Mouse (Mus musculus) heart, embryonic 16.5 days (tissue): Measurements from ENCODE around the gene Map1a. TPM values are rescaled to one million over a fixed set of nuclear protein-coding genes. Genes with fewer than 3 reads are reported as not detected.

Experiments used
- ATAC-seq: fragments of 200-750 bp; cut with Nextera tagmentation; replicated peaks from 2 replicates; pipeline ENCODE4 v1.8.0; 2017; ENCODE audit warnings: moderate number of reproducible peaks; ENCODE audit not compliant: insufficient read depth, low FRiP score; ENCODE audit errors: extremely low read depth
- H3K27ac ChIP-seq: fragments of 300-500 bp; sonication (generic); 2 replicates; pipeline ENCODE4 v1.5.1; 2014; ENCODE audit warnings: mild to moderate bottlenecking, low read length, control low read depth, moderate library complexity
- H3K27me3 ChIP-seq: fragments of 300-500 bp; sonication (generic); 2 replicates; pipeline ENCODE4 v1.6.1; 2014; ENCODE audit warnings: low read length, mixed read lengths; ENCODE audit not compliant: control insufficient read depth, insufficient read depth
- H3K36me3 ChIP-seq: fragments of 300-500 bp; sonication (generic); 2 replicates; pipeline ENCODE4 v1.6.1; 2014; ENCODE audit not compliant: control insufficient read depth, insufficient read depth
- H3K4me1 ChIP-seq: fragments of 300-500 bp; sonication (generic); 2 replicates; pipeline ENCODE4 v1.6.1; 2014; ENCODE audit warnings: low read length, mixed read lengths; ENCODE audit not compliant: control insufficient read depth, insufficient read depth
- H3K4me2 ChIP-seq: fragments of 300-500 bp; sonication (generic); 2 replicates; pipeline ENCODE4 v1.6.1; 2014; ENCODE audit warnings: low read depth, mild to moderate bottlenecking, control low read depth, low read length
- H3K4me3 ChIP-seq: fragments of 300-500 bp; sonication (generic); 2 replicates; pipeline ENCODE4 v1.5.1; 2014; ENCODE audit warnings: mild to moderate bottlenecking, control low read depth, low read length
- H3K9ac ChIP-seq: fragments of 300-500 bp; sonication (generic); 2 replicates; pipeline ENCODE4 v1.6.1; 2014; ENCODE audit warnings: low read length, control low read depth
- H3K9me3 ChIP-seq: fragments of 300-500 bp; sonication (generic); replicated peaks from 2 replicates; pipeline ENCODE4 v1.6.1; 2016; ENCODE audit warnings: low read length; ENCODE audit not compliant: control insufficient read depth
- WGBS: fragments of 180-500 bp; shearing (Covaris S2); extraction: QIAGEN DNeasy Blood & Tissue Kit; methylation state at CpG from one replicate; pipeline ENCODE4 v1.1.7; 2014; 5-methylcytosine and 5-hydroxymethylcytosine counted together
- polyA plus RNA-seq: library from polyadenylated mRNA; unstranded; fragments of >200 nt; fragmentation: Nextera tagmentation; extraction: Ambion mirVana; gene quantifications from 2 replicates; pipeline ENCODE4 v1.2.1, GENCODE M21; 2015

The Map1a gene
- polyA plus RNA-seq, 1 experiment from 2014 or later: 3.7 TPM

DNA sequence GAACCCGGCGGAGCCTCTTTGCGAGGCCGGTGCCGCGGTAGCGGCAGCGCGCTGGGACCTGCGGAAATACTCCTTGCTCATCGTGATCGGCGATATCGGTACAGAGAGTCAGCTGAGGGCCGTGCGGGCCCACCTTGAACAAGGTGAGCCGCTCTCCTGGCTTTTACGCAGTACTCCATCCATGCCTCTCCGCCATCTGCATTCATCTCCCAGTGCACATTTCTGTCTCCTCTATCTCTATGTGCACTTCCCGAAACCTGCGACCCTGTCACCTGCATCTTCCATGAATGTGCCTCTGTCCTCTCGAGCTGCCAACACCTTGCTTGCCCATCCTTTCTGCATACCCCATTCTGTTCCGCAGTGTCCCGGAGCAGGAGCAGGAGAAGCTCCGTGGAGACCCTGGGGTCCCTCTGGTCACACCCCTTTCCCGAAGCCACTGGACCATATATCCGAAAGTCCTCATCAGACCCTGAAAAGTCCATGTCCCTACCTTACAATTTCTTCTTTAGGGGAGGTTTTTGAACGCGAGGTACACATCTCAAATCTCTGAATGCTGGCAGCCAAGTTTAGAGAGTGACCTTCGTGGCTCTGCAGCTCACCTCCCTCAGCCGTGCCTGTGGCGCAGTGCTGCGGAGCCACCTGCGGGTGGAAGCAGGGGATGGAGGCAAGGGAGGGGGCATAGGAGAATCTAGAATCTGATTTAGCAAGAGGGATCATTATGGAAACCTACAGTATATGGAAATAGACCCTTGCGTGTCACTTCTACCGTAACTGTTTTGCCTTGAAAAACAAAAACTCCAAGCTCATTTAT is 535 bp downstream of the Map1a start:
- ATAC-seq: peak; percentile 3; the same call in 1 of the 2 replicates

DNA sequence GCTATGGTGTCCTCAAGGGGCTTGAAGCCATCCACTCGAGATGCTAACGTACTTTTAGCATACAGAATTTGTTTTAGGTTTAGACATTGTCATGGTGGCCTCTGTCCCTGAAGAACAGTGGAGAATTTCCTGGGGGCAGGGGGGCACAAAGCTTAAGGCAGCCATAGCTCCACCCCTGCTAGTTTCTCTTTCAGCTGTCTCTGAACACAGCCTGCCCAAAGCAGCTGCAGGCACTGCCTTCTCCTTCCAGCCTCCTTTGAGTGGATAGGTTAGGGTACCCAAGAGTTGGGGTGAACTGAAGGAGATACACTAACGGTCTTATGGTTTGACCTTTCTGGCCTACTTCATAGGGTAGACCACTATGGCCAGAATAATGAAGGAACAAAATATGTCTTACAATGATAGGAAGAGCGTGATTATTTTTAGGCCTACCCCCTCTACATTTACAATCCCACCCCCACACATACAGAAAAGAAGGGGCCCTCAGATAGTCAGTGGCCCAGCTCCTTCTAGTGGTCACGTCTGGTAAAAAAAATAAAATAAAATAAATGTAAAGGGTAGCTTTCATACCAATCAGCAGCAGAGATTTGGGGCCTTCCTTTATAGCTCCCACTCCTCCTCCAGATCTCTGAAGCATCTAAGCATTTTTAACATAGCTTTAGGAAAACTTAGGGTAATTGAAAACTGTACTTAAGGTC is 3.1 kb downstream of the Map1a start:
- Histone ChIP-seq H3K4me3 (no peak overlapping the region), H3K27ac (no peak overlapping the region), H3K27me3 (peaks cover 15% of the 10 kb centered on the region), H3K36me3 (no peaks in the 10 kb centered on the region), H3K4me2 (no peak overlapping the region), H3K9me3 (no peaks in the 10 kb centered on the region), H3K9ac (no peak overlapping the region), H3K4me1 (peaks cover 37% of the 10 kb centered on the region)
- no peak for ATAC-seq
- WGBS: 65% methylated on average over 5 of the region's 5 CpGs

More for the DNA sequence above, 535 bp downstream of the Map1a start:
- no peaks in the 10 kb centered on the region for H3K9me3 ChIP-seq
- no peaks in the 10 kb centered on the region for H3K36me3 ChIP-seq
- peak overlapping the region; percentile 67 for H3K9ac ChIP-seq
- 4% methylated on average over 36 of the region's 36 CpGs for WGBS
- H3K4me2 ChIP-seq: peak overlapping the region; percentile 95
- no peak overlapping the region for H3K27ac ChIP-seq
- peak overlapping the region; percentile 74 for H3K4me3 ChIP-seq
- peaks cover 15% of the 10 kb centered on the region for H3K27me3 ChIP-seq
- peaks cover 15% of the 10 kb centered on the region for H3K4me1 ChIP-seq

DNA sequence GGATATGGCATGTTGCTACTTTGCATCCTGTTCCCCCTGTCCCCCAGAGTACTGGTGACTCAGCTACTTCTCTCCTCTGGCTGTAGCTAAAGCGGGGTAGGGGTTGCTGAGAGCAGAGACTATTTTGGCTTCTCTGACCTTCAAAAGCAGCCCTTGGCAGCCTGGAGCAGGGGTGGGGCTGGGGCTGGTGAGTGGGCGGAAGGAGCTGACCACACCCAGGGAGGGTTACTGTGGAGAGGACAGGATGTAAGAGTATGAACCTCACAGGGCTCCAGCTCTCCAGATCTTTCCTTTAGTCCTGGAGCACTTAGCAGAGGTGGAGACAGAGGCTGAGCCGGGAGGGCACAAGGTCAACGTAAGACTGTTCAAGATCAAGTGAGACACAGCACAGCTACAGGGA is 4.8 kb downstream of the Map1a start:
- Histone ChIP-seq H3K27ac (peak overlapping the region; percentile 92), H3K36me3 (no peaks in the 10 kb centered on the region), H3K27me3 (peaks cover 20% of the 10 kb centered on the region), H3K4me1 (peaks cover 42% of the 10 kb centered on the region), H3K4me2 (peak overlapping the region; percentile 74), H3K9me3 (no peaks in the 10 kb centered on the region), H3K9ac (peak overlapping the region; percentile 73), H3K4me3 (peak overlapping the region; percentile 64)
- WGBS: 5% methylated on average over 4 of the region's 4 CpGs
- ATAC-seq: peak; percentile 66

DNA sequence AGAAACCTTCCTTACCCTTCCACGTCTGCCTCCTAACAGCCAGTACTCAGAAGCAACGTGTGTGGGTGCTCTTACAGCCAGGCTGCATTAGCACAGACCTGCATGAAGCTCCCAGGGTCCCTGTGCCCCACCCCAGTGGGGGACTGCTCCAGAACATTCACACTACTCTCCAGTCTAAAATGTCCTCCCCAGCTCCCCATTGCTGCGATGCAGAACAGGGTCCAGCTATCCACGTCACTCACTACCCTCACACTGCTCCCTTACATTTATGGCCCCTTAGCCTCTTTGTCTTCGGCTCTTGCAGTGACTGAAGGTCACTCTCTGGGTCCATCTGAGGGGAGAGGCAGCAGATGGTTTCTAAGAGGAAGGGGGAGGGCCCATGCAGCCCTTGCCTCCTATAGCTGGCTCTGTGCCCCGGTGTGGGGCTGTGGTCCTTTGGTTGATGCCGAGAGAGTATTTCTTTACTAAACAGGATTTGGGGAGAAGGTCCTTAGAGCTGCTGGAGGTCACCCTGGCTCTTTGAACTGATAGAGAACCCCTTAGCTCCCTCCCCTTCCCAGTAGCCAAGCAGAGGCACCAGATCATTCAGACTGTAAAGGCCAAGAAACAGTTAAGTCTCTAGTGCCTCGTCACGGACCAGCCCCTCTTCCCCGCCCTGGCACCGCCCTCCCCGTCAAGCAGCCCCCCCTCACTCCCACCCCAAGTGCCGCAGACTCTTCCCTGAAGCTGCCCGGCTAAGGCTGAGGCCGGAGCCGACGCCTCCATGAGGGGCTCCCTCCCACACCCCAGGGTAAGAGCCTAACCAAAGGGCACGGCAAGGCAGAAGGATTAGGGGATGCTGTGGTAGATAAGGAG is 5.6 kb downstream of the Map1a start:
- Histone ChIP-seq H3K27me3 (peaks cover 20% of the 10 kb centered on the region), H3K9me3 (no peaks in the 10 kb centered on the region)
- WGBS: 3% methylated on average over 18 of the region's 18 CpGs

DNA sequence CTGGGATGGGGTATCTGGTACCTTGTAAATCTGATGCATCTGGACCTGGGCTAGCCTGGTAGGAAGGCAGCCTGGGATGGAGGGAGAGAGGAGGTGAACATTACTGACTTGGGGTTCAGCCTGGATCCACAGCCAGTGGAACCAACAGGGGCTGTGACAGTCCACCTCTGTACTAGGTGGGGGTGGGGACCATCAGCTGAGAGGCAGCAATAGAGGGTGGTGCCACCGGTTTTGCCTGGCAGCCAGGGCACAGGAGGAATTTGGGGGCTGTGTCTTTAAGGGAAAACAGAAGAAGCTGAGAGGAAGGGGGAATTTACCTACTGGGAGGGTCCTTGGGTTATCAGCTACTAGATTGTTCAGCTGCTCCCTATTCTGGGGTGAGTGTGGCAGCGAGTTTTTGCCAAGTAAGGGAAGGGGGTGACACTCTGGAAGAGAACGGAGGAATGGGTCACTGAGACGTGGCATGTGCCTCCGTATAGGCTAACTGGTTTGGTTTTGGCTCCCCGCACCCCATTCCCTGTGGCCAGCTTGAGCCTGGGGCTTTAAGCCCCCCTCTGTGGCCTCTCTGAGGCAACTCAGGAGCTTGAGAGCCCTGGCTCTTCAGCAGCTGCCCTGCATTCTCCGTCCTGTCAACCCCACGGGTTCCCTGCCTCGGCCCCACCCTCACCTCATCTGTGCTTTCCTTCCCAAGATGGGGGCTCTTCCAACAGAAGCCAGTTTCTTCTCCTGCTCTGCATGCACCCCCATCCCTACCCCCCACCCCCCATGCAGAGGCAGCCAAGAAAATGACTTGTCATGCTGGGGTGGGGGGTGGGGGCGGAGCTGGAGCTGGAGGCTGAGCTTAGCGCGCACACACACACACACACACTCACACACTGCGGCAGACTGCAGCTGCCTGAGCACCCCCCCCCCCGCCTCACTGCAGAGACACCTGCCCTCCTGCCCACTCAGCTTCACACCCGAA is 6.5 kb downstream of the Map1a start:
- peaks cover 40% of the 10 kb centered on the region for H3K4me1 ChIP-seq
- H3K27me3 ChIP-seq: peaks cover 12% of the 10 kb centered on the region
- H3K4me2 ChIP-seq: peak overlapping the region; percentile 74
- H3K9me3 ChIP-seq: no peaks in the 10 kb centered on the region
- peak overlapping the region; percentile 73 for H3K9ac ChIP-seq
- peak overlapping the region; percentile 92 for H3K27ac ChIP-seq
- 5% methylated on average over 14 of the region's 15 CpGs for WGBS
- H3K36me3 ChIP-seq: 0 out of 2 replicates have a peak, but pooled peaks cover 3% of the 10 kb centered on the region
- peak overlapping the region; percentile 64 for H3K4me3 ChIP-seq
- peak; percentile 23; the same call in 1 of the 2 replicates for ATAC-seq

More for the DNA sequence above, 5.6 kb downstream of the Map1a start:
- peak overlapping the region; percentile 92 for H3K27ac ChIP-seq
- H3K36me3 ChIP-seq: no peaks in the 10 kb centered on the region
- H3K4me3 ChIP-seq: peak overlapping the region; percentile 64
- H3K4me2 ChIP-seq: peak overlapping the region; percentile 74
- ATAC-seq: peak; percentile 49
- peaks cover 40% of the 10 kb centered on the region for H3K4me1 ChIP-seq
- peak overlapping the region; percentile 73 for H3K9ac ChIP-seq

GRCm38 (mm10) chr2:121296754-121297231 is 7.4 kb downstream of the Map1a start:
- Histone ChIP-seq H3K4me3 (peak overlapping the region; percentile 64; the same call in 1 of the 2 replicates), H3K4me2 (peak overlapping the region; percentile 74), H3K27me3 (peaks cover 10% of the 10 kb centered on the region), H3K4me1 (peaks cover 40% of the 10 kb centered on the region), H3K27ac (no peak overlapping the region), H3K9ac (no peak overlapping the region; the same call in 1 of the 2 replicates), H3K9me3 (no peaks in the 10 kb centered on the region), H3K36me3 (0 out of 2 replicates have a peak, but pooled peaks cover 3% of the 10 kb centered on the region)
- WGBS: 28% methylated on average over 6 of the region's 6 CpGs
- ATAC-seq: no peak

- peaks cover 40% of the 10 kb centered on the region for H3K4me1 ChIP-seq
- WGBS: 10% methylated on average over 9 of the region's 9 CpGs
- H3K9me3 ChIP-seq: no peaks in the 10 kb centered on the region
- no peak overlapping the region for H3K4me3 ChIP-seq
- ATAC-seq: no peak
- H3K9ac ChIP-seq: no peak overlapping the region
- H3K36me3 ChIP-seq: 0 out of 2 replicates have a peak, but pooled peaks cover 3% of the 10 kb centered on the region
- peaks cover 8% of the 10 kb centered on the region for H3K27me3 ChIP-seq
- no peak overlapping the region for H3K27ac ChIP-seq
- H3K4me2 ChIP-seq: no peak overlapping the region
These were observed 8.3 kb downstream of the Map1a start for GRCm38 (mm10) chr2:121297701-121298100.

GRCm38 (mm10) chr2:121298131-121298530 is 8.7 kb downstream of the Map1a start:
- H3K27me3 ChIP-seq: peaks cover 8% of the 10 kb centered on the region
- H3K9me3 ChIP-seq: no peaks in the 10 kb centered on the region
- H3K27ac ChIP-seq: no peak overlapping the region
- H3K36me3 ChIP-seq: peaks cover 5% of the 10 kb centered on the region; the same call in 1 of the 2 replicates
- H3K9ac ChIP-seq: no peak overlapping the region
- H3K4me2 ChIP-seq: no peak overlapping the region
- H3K4me1 ChIP-seq: peaks cover 40% of the 10 kb centered on the region
- no peak overlapping the region for H3K4me3 ChIP-seq
- no peak for ATAC-seq
- WGBS: 10% methylated on average over 8 of the region's 8 CpGs
